Mouse (Mus musculus) spleen, postnatal 36 days (tissue): ENCODE results near the gene Plekha7.
A peak's percentile ranks its signal among the peaks of the same experiment; 100 is the strongest.
"Not testable (repeated sequence)": the region's sequence is repeated elsewhere in the genome, so short reads cannot be mapped to it uniquely, and the experiment has no call there.

Source experiments
- DNase-seq, 2 experiments: peaks; one replicate each; pipeline ENCODE4 v3.0.0; 2022; ENCODE audit warnings: low spot score in 2 of 2, mixed read lengths in 1 of 2

Gene Plekha7

DNA sequence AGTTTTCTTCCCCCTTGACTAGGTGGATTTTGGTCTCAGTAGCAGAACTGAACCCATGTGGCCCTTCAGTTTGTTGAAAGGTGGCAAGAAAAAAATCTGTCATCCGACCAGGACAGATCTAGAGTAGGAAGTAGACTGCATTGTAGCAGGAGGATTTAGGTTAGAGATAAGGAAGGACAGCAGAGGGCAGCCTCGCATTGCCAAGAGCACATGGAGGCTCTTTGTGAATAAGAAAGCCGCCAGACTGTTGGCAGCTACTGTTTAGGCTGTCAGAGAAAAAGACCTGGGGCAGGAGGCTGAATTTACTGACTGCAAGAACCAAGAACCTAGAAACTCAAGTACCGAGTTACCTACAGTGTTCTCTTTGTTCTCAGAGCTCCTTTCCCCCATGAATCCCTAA, 176.8 kb downstream of the Plekha7 start:
- DNase-seq: no peak

- no peak for DNase-seq
These were observed 178.8 kb downstream of the Plekha7 start for GRCm38 (mm10) chr7:116129374-116129773.

- no peak for DNase-seq
These were observed 179.9 kb downstream of the Plekha7 start for GRCm38 (mm10) chr7:116128286-116128685.

- no peak for DNase-seq
These were observed 181.1 kb downstream of the Plekha7 start for GRCm38 (mm10) chr7:116127052-116127451.

DNA sequence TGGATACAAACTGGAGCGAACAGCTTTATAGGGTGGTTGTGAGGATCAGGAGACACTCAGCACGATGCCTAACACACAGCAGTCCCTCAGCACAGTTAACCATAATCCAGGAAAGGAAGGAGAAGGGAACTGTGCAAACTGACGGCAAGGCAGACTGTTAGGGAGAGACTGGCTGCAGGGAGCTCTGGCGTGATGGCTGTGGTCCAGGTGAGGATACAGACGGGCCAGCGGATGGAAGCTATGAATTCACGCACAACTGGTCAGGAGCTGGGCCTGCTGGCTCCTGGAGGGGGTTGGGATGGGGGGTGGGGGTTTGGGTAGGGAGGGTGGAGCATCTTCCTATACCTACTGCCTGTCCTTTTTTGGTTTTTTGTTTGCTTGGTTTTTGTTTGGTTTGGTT, 182.5 kb downstream of the Plekha7 start:
- DNase-seq: no peak

DNA sequence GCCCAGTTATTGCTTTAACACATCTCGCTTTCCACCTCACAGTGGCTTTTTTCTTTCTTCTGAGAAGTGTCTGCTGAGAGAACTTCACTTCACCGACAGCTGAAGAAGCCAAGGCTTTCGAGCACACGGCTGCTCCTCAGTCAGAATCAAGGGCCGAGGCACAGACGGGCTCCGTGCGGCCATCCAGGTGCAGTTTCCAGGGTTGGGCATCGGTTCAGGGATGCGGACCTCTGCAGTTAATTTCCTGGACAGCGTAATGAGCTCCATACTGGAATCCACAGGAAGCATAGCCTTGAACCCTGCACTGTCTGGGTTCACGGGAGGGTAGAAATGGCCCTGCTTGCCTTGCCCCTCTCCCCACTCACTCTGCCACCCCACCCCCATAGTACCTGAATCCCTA, 184.1 kb downstream of the Plekha7 start:
- DNase-seq: no peak

- no peak for DNase-seq
These were observed 184.6 kb downstream of the Plekha7 start for GRCm38 (mm10) chr7:116123597-116123985.

GRCm38 (mm10) chr7:116122981-116123596, 185.1 kb downstream of the Plekha7 start:
- no peak for DNase-seq

- DNase-seq: no peak
These were observed 187.0 kb downstream of the Plekha7 start for GRCm38 (mm10) chr7:116121202-116121601.

GRCm38 (mm10) chr7:116120737-116121136, 187.4 kb downstream of the Plekha7 start:
- no peak for DNase-seq

- no peak for DNase-seq
These were observed 188.8 kb downstream of the Plekha7 start for GRCm38 (mm10) chr7:116119306-116119857.

DNA sequence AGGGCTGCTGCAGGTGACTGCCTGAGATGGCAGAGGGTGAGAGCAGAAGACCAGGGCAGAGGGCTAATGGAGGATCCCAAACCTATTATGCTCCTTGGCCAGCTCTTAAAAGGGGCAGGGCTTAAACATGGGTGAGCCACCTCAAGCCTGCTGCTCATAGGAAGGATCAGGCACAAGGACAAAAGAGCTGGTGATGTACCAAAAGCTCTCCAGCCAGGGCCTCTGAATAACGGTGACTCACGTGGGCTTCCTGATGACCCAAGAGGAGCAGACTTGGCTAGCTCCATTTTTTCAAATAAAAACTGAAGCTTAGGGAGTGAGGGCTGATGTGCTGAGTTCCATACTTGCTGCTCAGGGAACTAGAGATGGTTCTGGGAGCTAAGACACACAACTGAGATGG, 192.2 kb downstream of the Plekha7 start:
- DNase-seq: no peak

DNA sequence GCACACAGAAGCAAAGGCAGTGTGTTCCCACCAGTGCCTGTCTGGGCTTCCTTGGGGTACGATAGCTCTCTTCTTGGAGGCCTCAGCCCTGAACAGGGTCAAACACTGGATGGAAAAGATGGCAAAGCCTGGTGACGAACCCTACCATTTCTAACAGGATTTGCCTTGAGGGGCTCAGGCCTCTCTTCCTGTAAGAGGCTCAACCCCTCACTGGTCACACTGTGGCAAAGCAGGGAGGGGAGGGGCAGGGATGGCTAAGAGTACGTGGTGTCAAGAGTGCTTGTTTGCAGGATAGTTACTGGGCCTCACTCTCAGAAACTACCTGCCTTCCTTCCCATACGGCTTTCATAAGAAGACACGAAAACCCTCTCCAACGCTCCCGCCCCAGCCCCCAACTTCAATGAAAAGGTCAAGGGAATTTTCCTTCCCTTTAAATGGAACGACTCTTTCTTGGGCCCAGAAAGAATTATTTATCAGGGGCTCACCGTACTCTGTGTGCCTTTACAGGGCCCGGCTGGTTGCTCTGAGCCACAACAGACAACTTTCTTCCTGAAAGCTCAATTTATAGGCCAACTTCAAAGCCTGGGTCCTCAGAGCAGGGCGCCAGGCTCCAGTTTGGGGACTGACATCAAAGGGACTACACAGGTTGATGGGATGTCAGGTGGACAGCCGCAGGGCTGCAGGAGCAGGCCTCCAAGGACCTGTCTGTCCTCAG, 192.8 kb downstream of the Plekha7 start:
- no peak for DNase-seq

- DNase-seq: no peak
These were observed 196.6 kb downstream of the Plekha7 start for GRCm38 (mm10) chr7:116111546-116111945.

DNA sequence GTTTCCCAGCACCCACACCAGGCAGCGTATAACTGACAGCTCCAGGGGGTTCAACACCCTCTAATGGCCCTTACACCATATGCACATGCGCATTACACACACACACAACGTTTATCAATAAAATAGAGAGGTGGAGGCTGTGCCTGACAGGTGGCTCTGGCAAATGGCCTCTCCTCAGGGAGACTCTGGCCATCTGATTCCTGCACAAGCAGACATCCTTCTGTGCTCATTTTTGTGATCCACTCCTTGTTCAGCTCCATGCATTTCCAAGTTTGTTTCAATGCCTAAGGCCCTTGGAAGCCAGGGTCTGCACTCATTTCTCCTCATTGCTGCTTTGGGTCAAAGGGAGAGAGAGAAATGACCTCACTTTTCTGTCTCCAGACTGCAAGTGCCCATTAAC, 197.5 kb downstream of the Plekha7 start:
- no peak for DNase-seq

DNA sequence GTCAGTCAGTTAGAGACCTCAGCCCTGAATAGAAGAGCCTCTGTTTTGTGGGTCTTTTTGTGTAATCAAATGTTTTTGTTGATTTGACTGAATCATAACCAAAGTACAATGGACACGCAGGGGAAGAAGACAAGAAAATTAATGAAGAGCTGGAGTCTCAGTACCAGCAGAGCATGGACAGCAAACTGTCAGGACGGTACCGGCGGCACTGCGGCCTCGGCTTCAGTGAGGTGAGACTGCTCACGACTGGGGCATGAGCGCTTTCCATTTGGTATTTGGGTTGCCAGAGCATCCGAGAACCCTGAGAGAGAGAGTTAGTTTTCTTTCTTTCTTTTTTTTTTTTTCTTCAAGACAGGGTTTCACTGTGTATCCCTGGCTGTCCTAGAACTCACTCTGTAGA, 205.1 kb downstream of the Plekha7 start:
- no peak for DNase-seq

DNA sequence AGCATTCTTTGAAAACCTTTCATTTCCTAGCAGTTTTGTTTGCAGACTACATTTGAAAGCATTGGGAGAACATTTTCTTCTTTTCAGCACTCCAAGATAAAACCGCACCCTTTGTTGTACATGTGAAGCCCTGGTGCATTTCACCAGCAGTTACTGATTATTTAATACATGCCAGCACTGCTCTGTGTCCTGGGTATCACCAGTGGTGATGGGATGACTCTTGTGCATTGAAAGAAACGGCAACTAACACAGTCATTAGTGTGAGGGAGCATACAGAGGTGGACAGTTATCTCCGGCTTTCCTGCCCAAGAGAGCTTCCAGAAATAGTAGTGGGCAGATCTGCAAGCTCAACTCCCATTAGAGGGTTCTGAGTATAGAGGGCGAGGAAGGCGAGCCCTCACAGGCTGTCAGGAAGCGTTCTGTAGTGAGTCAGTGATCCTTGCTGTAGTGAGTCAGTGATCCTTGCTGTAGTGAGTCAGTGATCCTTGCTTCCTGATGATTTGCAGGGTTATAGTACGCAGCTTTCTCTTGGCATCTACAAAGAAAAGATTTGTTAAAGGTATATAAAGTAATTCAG, 208.1 kb downstream of the Plekha7 start:
- peak in 1 of 2 experiments; percentile 0 for DNase-seq

GRCm38 (mm10) chr7:116093466-116093850, 214.7 kb downstream of the Plekha7 start:
- no peak for DNase-seq

GRCm38 (mm10) chr7:116092710-116093465, 215.3 kb downstream of the Plekha7 start:
- DNase-seq: peak; percentile 94 to 96

GRCm38 (mm10) chr7:116084366-116084765, 223.8 kb downstream of the Plekha7 start, which contains the start of gene Gm4353:
Gene Gm4353, minus strand, starts transcription at chr7:116084635.
- DNase-seq: not testable (repeated sequence)
